Mouse (Mus musculus) cerebellum, adult 2 months (tissue): ENCODE results near the gene Tiam1.

ENCODE experiments used
- CTCF ChIP-seq: fragments of 200-500 bp; IDR thresholded peaks from 2 replicates; pipeline ENCODE4 v1.5.1; 2011; ENCODE audit warnings: low read depth, mild to moderate bottlenecking, control low read depth, low read length, moderate library complexity, borderline replicate concordance; ENCODE audit not compliant: insufficient read depth
- POLR2A ChIP-seq: fragments of 200-500 bp; IDR thresholded peaks from 2 replicates; pipeline ENCODE4 v1.6.1; 2011; ENCODE audit warnings: low read length, control low read depth, borderline replicate concordance; ENCODE audit not compliant: insufficient read depth

GRCm38 (mm10) chr16:89991701-89992152 is 151.8 kb downstream of the Tiam1 start:
- TF ChIP-seq CTCF, result no peak
- no peak for TF ChIP-seq POLR2A
